Mouse (Mus musculus) cortical plate, adult 2 months (tissue): ENCODE measurements around the gene Veph1. TPM values are rescaled to one million over a fixed set of nuclear protein-coding genes. Genes with fewer than 3 reads are reported as not detected.

ENCODE experiments used
- H3K27ac ChIP-seq: fragments of 200-500 bp; 2 replicates; pipeline ENCODE4 v1.5.1; 2012; ENCODE audit warnings: low read length, control low read depth, inconsistent platforms; ENCODE audit not compliant: insufficient read depth
- H3K4me1 ChIP-seq: fragments of 200-500 bp; 2 replicates; pipeline ENCODE4 v1.6.1; 2011; ENCODE audit warnings: low read length; ENCODE audit not compliant: control insufficient read depth, insufficient read depth
- H3K4me3 ChIP-seq: fragments of 200-500 bp; 2 replicates; pipeline ENCODE4 v1.5.1; 2011; ENCODE audit warnings: mild to moderate bottlenecking, low read length, control low read depth; ENCODE audit not compliant: insufficient read depth
- CTCF ChIP-seq: fragments of 200-500 bp; IDR thresholded peaks from 2 replicates; pipeline ENCODE4 v1.5.1; 2011; ENCODE audit warnings: mild to moderate bottlenecking, control low read depth, low read length; ENCODE audit not compliant: insufficient read depth; ENCODE audit errors: extremely low read depth
- POLR2A ChIP-seq: fragments of 200-500 bp; IDR thresholded peaks from 2 replicates; pipeline ENCODE4 v1.6.1; 2011; ENCODE audit warnings: mild to moderate bottlenecking, low read length, control low read depth; ENCODE audit not compliant: insufficient read depth; ENCODE audit errors: extremely low read depth
- polyA plus RNA-seq: library from polyadenylated mRNA; depleted of rRNA; stranded (reverse); fragments of >200 nt; gene quantifications from 2 replicates; pipeline ENCODE4 v1.2.3, GENCODE M21; 2012

Gene Veph1
- polyA plus RNA-seq, 1 experiment: 0.04 TPM

DNA sequence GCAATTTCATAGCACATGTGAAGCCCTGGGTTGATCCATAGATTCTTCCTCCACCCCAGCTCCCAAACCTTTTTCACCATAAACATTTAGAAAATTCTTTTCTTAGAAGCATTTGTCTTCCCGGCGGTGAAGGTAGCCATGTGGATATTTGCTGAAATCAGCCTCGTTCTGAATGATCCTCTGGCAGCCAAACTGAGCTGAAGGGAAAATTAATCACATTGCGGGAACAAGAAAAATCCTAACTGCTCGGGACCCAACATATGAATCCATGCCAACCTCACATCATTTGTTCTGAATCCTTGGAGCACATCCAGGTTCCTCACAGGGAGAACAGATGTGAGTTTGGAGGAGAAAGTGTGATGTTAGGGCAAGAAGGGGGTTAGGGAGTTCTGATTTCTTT lies 123.7 kb downstream of the Veph1 start:
- H3K27ac ChIP-seq: no peak overlapping the region
- H3K4me1 ChIP-seq: no peaks in the 10 kb centered on the region
- TF ChIP-seq CTCF: no peak
- TF ChIP-seq POLR2A: no peak
- H3K4me3 ChIP-seq: no peak overlapping the region

DNA sequence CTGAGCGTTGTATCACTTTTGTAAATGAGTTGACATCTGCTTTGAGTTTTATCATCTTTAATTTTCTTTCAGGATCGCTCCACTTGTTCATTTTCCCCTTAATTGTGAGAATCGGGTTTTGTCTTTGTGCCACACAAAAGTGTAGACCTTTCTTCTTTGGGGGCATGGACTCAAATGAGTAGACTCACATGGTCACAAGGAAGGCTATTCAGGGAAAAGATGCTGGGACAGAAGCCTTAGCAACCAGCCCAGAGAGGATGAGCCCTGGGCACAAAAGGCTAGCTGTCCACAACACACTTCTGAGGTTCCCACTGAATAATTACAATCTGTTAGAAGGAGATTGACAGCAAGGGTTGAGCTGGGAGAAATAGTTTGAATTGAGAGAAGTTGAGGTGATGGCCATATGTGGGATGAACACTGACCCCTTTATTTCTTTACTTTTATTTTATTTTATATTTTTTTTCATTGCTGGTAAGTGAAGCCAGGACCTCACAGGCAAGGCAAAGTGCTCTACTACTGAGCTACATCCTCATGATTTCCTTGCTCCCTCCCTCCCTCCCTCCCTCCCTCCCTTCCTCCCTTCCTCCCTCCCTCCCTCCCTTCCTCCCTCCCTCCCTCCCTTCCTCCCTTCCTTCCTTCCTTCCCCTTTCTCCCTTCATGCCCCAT lies 126.6 kb downstream of the Veph1 start:
- Histone ChIP-seq H3K4me3 (no peak overlapping the region), H3K27ac (no peak overlapping the region), H3K4me1 (no peaks in the 10 kb centered on the region)
- TF ChIP-seq CTCF (no peak), POLR2A (no peak)

DNA sequence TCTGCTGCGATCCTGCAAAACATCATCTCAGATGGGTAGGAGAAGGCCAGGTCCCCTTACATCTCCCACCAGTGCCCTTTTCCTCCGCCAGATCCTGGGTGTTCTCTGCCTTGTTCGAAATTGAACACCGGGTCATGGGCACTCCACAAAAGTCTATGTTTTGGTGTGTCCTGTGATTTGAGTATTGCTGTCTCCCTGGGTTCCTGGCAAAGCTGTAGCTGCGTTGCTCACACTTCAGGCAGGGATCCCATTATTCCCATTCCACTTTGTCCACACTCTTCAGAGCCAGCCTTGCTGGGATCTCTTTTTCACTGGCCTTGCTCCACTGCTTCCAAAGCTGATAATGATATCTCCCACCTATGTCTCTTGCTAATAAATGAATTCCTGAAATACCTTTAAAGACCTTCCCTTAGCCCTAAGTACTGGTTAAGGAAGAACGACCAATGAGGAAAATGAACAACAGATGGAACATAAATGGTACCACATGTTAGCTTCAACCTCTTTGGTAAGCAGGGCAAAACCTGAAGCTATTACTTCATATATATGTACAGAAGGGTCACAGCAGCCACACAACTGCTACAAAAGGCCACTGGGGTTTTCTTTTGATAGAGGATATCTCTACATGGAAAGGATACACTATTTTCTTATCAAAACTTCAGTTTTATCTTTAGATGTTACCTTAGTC lies 129.9 kb downstream of the Veph1 start:
- TF ChIP-seq POLR2A (no peak), CTCF (no peak)
- no peaks in the 10 kb centered on the region for H3K4me1 ChIP-seq
- no peak overlapping the region for H3K27ac ChIP-seq
- H3K4me3 ChIP-seq: no peak overlapping the region

DNA sequence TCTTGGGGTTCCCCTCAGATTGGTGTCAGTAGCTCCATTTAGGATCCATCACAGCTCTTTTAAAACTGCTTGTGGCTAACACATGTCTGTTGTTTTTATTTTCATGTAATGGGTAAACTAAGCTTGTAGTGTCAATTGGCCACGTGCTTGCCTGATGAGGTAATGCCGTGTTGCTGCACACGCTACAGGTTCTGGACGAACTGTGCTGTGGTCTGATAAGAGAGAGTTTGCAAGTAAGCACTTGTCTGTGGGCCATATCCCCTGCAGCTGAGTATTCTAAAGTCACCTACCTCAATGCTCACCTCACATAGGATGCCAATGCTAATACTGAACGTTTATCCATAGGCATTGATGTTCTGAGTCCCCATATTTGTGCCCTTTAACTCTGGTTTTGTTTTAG lies 131.6 kb downstream of the Veph1 start:
- no peak for TF ChIP-seq CTCF
- no peak for TF ChIP-seq POLR2A
- no peaks in the 10 kb centered on the region for H3K4me1 ChIP-seq
- no peak overlapping the region for H3K4me3 ChIP-seq
- H3K27ac ChIP-seq: no peak overlapping the region

DNA sequence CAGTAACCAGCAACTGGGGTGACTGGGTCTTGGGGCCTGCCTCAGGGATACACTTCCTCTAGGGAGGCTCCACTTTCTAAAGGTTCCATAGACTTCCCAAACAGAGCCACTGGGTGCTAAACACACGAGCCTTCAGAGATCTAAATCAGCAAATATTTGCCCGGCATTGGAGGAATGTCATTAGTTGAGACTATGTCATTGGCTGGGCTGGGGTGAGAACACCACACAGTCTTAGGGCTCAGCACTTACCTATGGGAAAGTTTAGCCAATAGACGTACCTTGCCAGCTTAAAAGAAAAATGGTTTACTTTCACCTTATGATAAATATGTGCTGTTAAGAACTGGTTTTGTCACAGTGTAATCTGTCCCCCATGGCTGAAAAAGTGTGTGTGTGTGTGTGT lies 132.1 kb downstream of the Veph1 start:
- Histone ChIP-seq H3K4me1 (no peaks in the 10 kb centered on the region), H3K4me3 (no peak overlapping the region), H3K27ac (no peak overlapping the region)
- TF ChIP-seq CTCF (no peak), POLR2A (no peak)

DNA sequence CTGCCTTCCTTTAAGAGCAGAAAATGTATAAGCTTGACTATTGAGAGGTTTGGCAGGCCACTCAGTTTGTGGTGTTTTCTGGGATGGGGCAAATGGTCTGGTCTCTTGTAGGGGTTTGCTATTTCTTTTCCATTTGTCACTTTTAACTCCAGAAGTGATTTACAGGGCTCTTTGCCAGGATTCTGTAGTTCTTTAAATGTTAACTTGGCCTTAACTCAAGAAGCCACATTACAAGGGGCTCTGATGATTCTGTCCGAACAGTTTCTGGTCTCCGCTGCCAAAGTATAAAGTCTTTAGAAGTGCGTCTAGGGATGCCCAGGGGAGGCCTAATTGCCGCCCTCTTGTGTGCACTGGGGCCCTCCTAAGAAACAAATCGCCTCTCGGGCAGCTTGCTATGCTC lies 134.0 kb downstream of the Veph1 start:
- TF ChIP-seq CTCF (no peak), POLR2A (no peak)
- Histone ChIP-seq H3K27ac (no peak overlapping the region), H3K4me3 (no peak overlapping the region), H3K4me1 (no peaks in the 10 kb centered on the region)

DNA sequence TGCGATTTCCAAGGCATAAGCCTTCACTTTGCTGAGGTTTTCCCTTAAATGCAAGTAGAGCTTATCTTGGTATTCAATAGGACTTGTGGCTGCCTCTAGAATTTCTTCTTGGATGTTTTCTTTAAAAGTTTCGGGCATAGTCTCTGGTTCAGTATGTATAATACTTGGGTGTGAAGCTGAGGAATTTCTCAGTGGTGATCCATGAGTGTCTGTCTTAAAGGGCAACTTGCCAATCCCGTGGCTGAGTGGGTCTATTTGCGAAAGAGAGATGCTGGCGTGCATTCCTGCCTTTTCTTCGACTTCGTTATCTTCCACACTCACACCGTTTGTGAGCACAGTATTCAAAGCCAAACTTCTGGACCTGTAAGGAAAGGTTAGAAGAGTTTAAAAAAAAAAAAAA lies 138.7 kb downstream of the Veph1 start:
- H3K4me1 ChIP-seq: no peaks in the 10 kb centered on the region
- TF ChIP-seq POLR2A: no peak
- TF ChIP-seq CTCF: no peak
- H3K4me3 ChIP-seq: no peak overlapping the region
- H3K27ac ChIP-seq: no peak overlapping the region

DNA sequence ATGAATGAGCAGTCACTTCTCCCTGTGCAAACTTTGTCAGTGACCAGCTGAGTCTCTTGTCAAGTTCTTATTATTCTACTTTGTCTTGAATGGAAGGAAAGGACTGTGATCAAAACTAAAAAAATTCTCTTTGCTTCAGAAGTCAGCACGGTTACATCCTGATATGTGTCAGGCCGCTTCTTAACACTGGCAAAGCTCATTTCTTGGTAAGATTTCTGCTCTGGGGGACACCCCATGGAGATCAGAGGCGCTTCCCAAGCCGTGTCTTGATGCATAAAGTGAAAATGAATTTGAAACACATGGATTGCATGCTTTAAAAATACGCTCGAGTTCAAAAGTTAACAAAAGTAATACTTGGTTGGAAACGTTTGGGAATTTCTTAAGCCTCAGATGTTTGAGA lies 159.0 kb downstream of the Veph1 start:
- no peak overlapping the region for H3K4me3 ChIP-seq
- H3K27ac ChIP-seq: no peak overlapping the region
- H3K4me1 ChIP-seq: no peaks in the 10 kb centered on the region
- no peak for TF ChIP-seq CTCF
- TF ChIP-seq POLR2A: no peak

DNA sequence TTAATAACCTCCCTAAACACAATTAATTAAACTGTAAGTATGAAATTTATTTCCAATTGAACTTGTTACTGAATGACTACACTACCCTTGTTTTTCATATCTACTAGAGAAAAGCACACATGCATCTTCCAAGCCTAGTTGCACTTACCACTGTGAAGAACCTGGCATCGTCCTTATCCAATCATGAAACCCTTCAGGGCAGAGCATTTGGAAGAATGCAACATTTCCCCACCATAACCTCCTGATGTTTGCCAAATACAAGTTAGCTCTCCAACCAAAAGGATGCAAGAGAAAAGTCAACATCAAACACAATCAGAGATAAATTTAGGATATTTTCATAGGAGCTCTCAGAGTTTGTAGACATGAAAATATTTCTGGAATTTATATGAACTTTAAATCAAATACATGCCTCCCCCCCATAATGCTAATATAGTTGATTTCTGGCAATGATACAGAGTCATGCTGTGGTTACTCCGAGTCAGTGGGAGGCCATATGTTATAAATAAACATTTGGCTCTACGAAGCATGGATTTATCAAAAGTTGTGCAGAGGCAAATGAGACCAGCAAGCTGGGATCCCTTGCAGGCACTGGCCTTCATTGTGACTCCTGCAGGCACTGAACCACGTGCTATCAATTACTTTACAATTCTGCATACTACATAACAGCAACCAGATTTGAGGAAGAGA lies 165.2 kb downstream of the Veph1 start:
- no peak overlapping the region for H3K27ac ChIP-seq
- H3K4me1 ChIP-seq: no peaks in the 10 kb centered on the region
- no peak for TF ChIP-seq CTCF
- no peak for TF ChIP-seq POLR2A
- no peak overlapping the region for H3K4me3 ChIP-seq

DNA sequence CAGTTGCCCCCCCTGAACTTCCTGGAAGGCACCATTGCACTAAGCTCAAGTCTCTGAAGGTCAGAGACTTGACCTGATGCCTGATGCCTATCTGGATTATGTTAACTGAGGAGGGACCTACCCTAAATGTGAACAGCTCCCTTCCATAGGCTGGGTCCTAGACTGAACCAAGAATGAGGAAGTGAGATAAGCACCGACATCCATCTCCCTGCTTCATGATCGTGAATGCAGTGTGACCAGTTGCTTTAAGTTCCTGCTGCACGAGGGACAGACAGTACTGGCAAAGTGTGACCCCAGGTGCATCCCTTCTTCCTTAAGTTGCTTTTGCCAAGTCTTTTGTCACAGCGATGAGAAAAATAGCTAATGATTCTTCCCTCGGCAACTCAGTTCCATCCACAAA lies 166.9 kb downstream of the Veph1 start:
- no peak overlapping the region for H3K27ac ChIP-seq
- TF ChIP-seq POLR2A: no peak
- no peak for TF ChIP-seq CTCF
- H3K4me3 ChIP-seq: no peak overlapping the region

More for the DNA sequence above, 166.9 kb downstream of the Veph1 start:
- H3K4me1 ChIP-seq: no peaks in the 10 kb centered on the region
